Mouse (Mus musculus) lung, embryonic 16.5 days (tissue): Measurements from ENCODE around the gene Rit1. TPM values are rescaled to one million over a fixed set of nuclear protein-coding genes. Genes with fewer than 3 reads are reported as not detected.

Experiments used
- ATAC-seq: fragments of 200-750 bp; cut with Nextera tagmentation; 2 replicates; pipeline ENCODE4 v1.8.0; 2017; ENCODE audit warnings: low read depth, mild to moderate bottlenecking, moderate library complexity
- H3K27ac ChIP-seq: fragments of 300-500 bp; sonication (generic); 2 replicates; pipeline ENCODE4 v1.5.1; 2014; ENCODE audit warnings: mild to moderate bottlenecking, control low read depth, low read length
- H3K27me3 ChIP-seq: fragments of 300-500 bp; sonication (generic); 2 replicates; pipeline ENCODE4 v1.6.1; 2014; ENCODE audit warnings: low read depth, low read length, mixed read lengths; ENCODE audit not compliant: control insufficient read depth, insufficient read depth
- H3K36me3 ChIP-seq: fragments of 300-500 bp; sonication (generic); 2 replicates; pipeline ENCODE4 v1.6.1; 2014; ENCODE audit warnings: low read length; ENCODE audit not compliant: control insufficient read depth, insufficient read depth
- H3K4me1 ChIP-seq: fragments of 300-500 bp; sonication (generic); replicated peaks from 2 replicates; pipeline ENCODE4 v1.6.1; 2014; ENCODE audit warnings: low read length, mixed read lengths; ENCODE audit not compliant: control insufficient read depth, insufficient read depth
- H3K4me2 ChIP-seq: fragments of 300-500 bp; sonication (generic); 2 replicates; pipeline ENCODE4 v1.6.1; 2014; ENCODE audit warnings: low read depth, low read length, control low read depth
- H3K4me3 ChIP-seq: fragments of 300-500 bp; sonication (generic); 2 replicates; pipeline ENCODE4 v1.5.1; 2014; ENCODE audit warnings: mild to moderate bottlenecking, low read length, control low read depth
- H3K9ac ChIP-seq: fragments of 300-500 bp; sonication (generic); 2 replicates; pipeline ENCODE4 v1.6.1; 2014; ENCODE audit warnings: low read length, control low read depth
- H3K9me3 ChIP-seq: fragments of 300-500 bp; sonication (generic); 2 replicates; pipeline ENCODE4 v1.6.1; 2016; ENCODE audit warnings: low read length; ENCODE audit not compliant: control insufficient read depth
- WGBS: fragments of 180-500 bp; shearing (Covaris S2); extraction: QIAGEN DNeasy Blood & Tissue Kit; methylation state at CpG from one replicate; pipeline ENCODE4 v1.1.7; 2014; 5-methylcytosine and 5-hydroxymethylcytosine counted together
- polyA plus RNA-seq: library from polyadenylated mRNA; unstranded; fragments of >200 nt; fragmentation: Nextera tagmentation; extraction: Ambion mirVana; gene quantifications from 2 replicates; pipeline ENCODE4 v1.2.1, GENCODE M21; 2015

The Rit1 gene
- polyA plus RNA-seq, 1 experiment from 2014 or later, result 58.9 TPM

DNA sequence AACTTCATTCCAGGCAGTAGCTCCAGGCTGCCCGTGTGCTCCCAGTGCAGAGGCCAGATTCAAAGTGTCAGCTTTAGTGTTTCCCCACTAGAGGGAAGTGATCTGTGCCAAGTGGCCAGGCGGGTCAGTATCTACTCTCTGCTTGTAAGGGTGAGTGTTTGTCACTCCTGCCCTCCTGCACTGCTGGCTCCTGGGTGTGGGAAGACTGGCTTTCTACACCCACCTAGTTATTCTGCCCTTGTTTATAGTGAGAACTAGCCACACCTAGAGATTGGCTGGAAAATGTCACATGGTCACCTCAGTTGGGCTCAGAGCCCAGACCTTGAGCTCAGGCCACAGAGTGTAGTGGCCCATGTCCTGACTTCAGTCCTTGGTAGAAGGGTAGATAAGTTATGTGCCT, 2.5 kb downstream of the Rit1 start:
- H3K4me1 ChIP-seq, result peaks cover 17% of the 10 kb centered on the region
- no peaks in the 10 kb centered on the region for H3K27me3 ChIP-seq
- peak; percentile 68 for ATAC-seq
- 0 out of 2 replicates have a peak, but pooled peaks cover 3% of the 10 kb centered on the region for H3K9me3 ChIP-seq
- H3K36me3 ChIP-seq, result peaks cover 20% of the 10 kb centered on the region
- no peak overlapping the region for H3K4me3 ChIP-seq
- WGBS, result 51% methylated on average over 2 of the region's 2 CpGs
- H3K4me2 ChIP-seq, result no peak overlapping the region; the same call in 1 of the 2 replicates
- H3K27ac ChIP-seq, result peak overlapping the region; percentile 49; the same call in 1 of the 2 replicates
- no peak overlapping the region; the same call in 1 of the 2 replicates for H3K9ac ChIP-seq

DNA sequence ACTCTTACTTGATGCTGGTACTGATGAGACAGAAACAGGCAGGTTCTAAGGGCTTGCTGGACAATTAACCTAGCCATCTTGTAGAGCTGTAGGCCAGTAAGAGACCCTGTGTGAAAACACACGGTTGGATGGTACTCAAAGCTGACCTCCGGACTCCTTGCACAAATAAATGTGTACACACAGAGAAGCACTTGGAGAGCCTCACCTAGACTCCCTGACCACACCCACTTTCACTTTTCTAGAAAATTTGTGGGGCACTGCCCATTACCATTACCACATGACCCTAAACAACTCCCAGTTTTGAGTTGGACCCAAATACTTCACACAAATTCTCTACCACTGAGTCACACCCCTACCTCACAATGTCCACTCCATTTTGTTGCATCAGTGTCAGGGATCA, 19.9 kb downstream of the Rit1 start:
- Histone ChIP-seq H3K4me2 (no peak overlapping the region), H3K9me3 (no peaks in the 10 kb centered on the region), H3K4me3 (no peak overlapping the region), H3K4me1 (no peaks in the 10 kb centered on the region), H3K27me3 (no peaks in the 10 kb centered on the region), H3K27ac (no peak overlapping the region), H3K9ac (no peak overlapping the region), H3K36me3 (no peaks in the 10 kb centered on the region)
- ATAC-seq, result peak; percentile 38; the same call in 1 of the 2 replicates
- WGBS, result 53% methylated on average over 2 of the region's 2 CpGs

DNA sequence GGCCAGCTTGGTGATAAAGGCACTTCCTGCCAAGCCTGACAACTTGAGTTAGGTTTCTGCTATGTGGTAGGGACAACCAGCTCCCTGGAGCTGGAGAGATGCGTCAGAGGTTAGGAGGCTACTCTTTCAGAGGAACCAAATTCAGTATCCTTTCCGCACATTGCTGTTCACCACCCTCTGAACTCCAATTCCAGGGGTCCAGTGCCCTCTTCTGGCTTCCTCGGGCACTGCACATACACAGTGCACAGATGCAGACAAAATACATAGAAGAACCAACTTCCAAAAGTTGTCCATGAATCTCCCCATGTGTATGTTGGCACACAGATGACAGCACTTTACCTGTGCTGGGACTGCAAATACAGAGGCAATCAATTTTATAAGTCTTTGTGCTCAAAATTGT, 22.0 kb downstream of the Rit1 start:
- Histone ChIP-seq H3K36me3 (no peaks in the 10 kb centered on the region), H3K4me2 (no peak overlapping the region), H3K4me3 (no peak overlapping the region), H3K9me3 (no peaks in the 10 kb centered on the region), H3K4me1 (no peaks in the 10 kb centered on the region), H3K9ac (no peak overlapping the region), H3K27ac (no peak overlapping the region), H3K27me3 (no peaks in the 10 kb centered on the region)
- 34% methylated on average over 3 of the region's 3 CpGs for WGBS
- no peak for ATAC-seq

DNA sequence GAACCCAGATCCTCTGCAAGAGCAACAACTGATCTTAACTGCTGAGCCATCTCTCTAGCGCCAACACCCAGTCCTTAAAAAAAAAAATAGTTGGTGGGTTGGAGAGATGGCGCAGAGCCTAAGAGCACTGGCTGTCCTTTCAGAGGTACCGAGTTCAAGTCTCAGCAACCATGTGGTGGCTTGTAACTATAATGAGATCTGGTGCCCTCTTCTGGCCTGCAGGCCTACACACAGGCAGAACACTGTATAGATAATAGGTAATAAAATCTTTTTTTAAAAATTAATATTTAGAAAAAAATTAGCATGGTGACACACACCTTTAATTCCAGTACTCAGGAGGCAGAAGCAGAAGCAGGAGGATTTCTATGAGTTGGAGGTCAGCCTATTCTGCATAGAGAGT, 23.5 kb downstream of the Rit1 start:
- 94% methylated on average over 3 of the region's 3 CpGs for WGBS
- H3K4me2 ChIP-seq, result no peak overlapping the region
- no peaks in the 10 kb centered on the region for H3K9me3 ChIP-seq
- no peak overlapping the region for H3K27ac ChIP-seq
- H3K27me3 ChIP-seq, result no peaks in the 10 kb centered on the region
- no peak overlapping the region for H3K9ac ChIP-seq
- no peaks in the 10 kb centered on the region for H3K36me3 ChIP-seq
- no peak overlapping the region for H3K4me3 ChIP-seq
- no peak for ATAC-seq
- no peaks in the 10 kb centered on the region for H3K4me1 ChIP-seq

DNA sequence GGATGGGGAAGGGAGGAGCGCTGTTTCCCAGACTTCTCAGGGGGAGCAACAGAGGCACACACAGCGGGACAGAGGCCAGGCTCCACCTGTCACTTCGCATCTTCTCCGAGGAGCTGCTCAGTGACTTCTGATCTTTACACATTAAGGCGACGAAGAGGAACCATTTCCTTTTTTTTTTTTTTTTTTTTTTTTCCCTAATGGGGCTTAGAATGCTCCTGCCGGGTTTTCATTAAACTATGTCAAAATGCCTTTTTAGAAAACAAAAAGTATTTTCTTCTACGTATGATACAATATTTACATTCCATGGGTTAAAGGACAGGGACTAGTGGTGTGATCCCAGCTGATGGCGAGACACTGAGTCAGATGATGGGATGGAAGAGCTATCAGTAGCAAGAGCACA, 28.9 kb downstream of the Rit1 start:
- no peaks in the 10 kb centered on the region for H3K27me3 ChIP-seq
- peaks cover 9% of the 10 kb centered on the region for H3K36me3 ChIP-seq
- no peak overlapping the region for H3K27ac ChIP-seq
- no peak overlapping the region for H3K4me2 ChIP-seq
- peaks cover 6% of the 10 kb centered on the region for H3K9me3 ChIP-seq
- no peaks in the 10 kb centered on the region for H3K4me1 ChIP-seq
- H3K4me3 ChIP-seq, result no peak overlapping the region
- no peak for ATAC-seq
- 80% methylated on average over 9 of the region's 9 CpGs for WGBS
- no peak overlapping the region for H3K9ac ChIP-seq

DNA sequence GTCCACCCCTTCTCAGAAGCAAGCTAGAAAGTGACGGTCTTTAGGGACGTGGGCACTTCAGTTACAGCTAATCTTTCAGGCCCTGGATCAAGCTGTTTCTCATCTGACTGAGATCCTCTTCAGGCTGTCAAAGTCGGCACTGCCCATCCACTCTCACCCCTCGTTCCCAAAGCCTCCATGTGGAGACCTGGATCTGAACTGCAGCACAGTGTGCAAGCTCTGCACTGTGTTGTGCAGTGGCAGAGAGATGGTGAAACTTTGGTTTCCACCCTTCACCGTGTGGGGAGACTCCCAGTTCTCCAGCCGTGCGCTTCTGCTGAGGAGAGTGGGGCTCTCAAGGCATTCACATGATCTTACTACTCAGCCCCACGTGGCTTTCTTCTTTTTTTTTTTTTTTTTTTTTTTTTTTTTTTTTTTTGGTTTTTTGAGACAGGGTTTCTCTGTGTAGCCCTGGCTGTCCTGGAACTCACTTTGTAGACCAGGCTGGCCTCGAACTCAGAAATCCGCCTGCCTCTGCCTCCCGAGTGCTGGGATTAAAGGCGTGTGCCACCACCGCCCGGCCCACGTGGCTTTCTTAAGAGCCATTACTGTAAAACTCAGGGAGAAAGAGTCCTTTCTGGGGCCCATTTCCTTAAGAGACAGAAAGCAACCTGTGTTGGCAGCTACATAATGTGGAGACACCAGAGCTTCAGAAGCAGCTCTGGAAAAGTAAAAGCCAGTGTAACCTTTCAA, 29.7 kb downstream of the Rit1 start:
- Histone ChIP-seq H3K36me3 (peaks cover 9% of the 10 kb centered on the region), H3K27me3 (no peaks in the 10 kb centered on the region), H3K4me3 (no peak overlapping the region), H3K9ac (no peak overlapping the region), H3K4me2 (no peak overlapping the region), H3K27ac (no peak overlapping the region), H3K9me3 (peaks cover 6% of the 10 kb centered on the region), H3K4me1 (no peaks in the 10 kb centered on the region)
- 83% methylated on average over 14 of the region's 15 CpGs for WGBS
- ATAC-seq, result no peak

DNA sequence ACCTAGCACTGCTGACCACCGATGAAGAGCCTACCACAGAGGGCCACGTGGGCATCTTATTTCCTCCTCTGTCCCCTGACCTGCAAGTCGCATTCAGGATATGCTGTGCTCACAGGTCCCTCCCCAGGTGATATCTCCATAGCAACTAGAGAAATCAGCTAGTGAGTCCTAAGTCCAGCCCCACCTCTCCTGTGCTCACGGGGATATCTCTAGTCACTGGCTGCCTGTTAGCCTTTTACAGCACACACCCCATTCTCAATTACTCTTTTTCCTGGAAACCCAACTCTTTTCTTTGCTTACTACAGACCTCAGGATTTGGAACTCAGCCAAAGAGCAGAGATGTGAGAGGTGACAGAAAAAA, 30.2 kb downstream of the Rit1 start:
- Histone ChIP-seq H3K4me2 (no peak overlapping the region), H3K36me3 (peaks cover 9% of the 10 kb centered on the region), H3K4me3 (no peak overlapping the region), H3K9me3 (peaks cover 6% of the 10 kb centered on the region), H3K9ac (no peak overlapping the region), H3K27ac (no peak overlapping the region), H3K4me1 (no peaks in the 10 kb centered on the region), H3K27me3 (no peaks in the 10 kb centered on the region)
- 66% methylated on average over 4 of the region's 4 CpGs for WGBS
- peak; percentile 41 for ATAC-seq

DNA sequence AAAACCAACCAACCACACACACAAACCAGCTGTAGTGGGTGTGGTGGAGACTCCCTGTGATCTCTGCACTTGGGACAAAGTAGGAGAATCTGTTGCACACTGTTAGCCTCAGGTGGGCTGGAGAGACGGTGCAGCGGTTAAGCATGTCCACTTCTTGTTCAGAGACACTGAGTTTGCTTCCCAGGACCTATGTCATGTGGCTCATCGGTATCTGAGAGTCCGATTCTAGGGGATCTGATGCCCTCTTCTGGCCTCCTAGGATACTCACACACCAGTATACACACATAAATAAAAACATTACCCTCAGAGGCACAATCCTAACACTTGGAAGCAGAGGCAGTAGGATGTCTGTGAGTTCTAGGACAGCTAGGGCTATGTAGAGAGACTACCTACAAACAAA, 37.6 kb downstream of the Rit1 start:
- H3K36me3 ChIP-seq, result no peaks in the 10 kb centered on the region
- no peak overlapping the region for H3K4me3 ChIP-seq
- no peak overlapping the region for H3K9ac ChIP-seq
- H3K9me3 ChIP-seq, result no peaks in the 10 kb centered on the region
- 60% methylated on average over 4 of the region's 4 CpGs for WGBS
- peaks cover 13% of the 10 kb centered on the region for H3K4me1 ChIP-seq
- H3K4me2 ChIP-seq, result no peak overlapping the region
- no peaks in the 10 kb centered on the region for H3K27me3 ChIP-seq
- no peak overlapping the region for H3K27ac ChIP-seq
- no peak for ATAC-seq

DNA sequence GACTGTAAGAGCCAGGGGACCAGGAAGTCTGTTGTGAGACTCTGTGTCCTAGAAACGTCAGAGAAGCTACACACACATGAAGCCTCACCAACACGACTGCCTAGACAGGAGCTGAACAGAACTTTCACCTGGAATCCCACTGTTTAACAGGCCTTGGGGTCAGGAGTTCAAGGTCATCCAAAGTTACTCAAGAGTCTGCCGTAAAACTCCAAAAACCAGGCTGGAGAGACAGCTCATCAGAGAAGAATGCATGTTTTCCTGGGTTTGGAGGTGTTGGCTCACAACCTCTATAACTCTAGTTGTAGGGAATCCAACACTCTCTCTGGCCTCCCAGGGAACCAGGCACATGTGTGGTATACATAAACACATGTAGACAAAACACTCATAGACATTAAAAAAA, 38.9 kb downstream of the Rit1 start:
- no peak overlapping the region for H3K4me2 ChIP-seq
- H3K27ac ChIP-seq, result no peak overlapping the region
- ATAC-seq, result no peak
- peaks cover 13% of the 10 kb centered on the region for H3K4me1 ChIP-seq
- H3K36me3 ChIP-seq, result no peaks in the 10 kb centered on the region
- no peak overlapping the region for H3K4me3 ChIP-seq
- no peaks in the 10 kb centered on the region for H3K27me3 ChIP-seq
- no peaks in the 10 kb centered on the region for H3K9me3 ChIP-seq
- 42% methylated on average over 3 of the region's 3 CpGs for WGBS
- no peak overlapping the region for H3K9ac ChIP-seq

DNA sequence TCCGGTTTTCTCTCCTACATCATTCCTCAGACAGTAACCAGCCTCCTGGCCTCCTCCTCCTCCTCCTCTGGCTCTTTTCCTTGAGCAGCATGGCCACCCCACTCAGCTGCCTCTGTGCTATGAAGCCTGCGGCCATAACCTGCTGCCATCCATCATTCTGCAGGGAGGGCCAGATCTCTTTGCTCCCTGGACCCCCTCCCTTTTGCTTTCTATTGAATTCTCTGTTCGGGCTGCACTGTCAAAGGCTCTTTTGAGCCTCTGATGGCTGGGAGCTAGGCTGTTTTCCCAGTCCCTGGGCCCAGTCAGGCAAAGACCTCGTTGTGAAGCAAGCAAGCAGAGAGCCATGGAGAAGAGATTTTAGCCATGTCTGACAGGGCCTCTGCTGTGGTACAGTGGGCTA, 39.6 kb downstream of the Rit1 start:
- WGBS, result 50% methylated on average over 4 of the region's 4 CpGs

More for the DNA sequence above, 39.6 kb downstream of the Rit1 start:
- Histone ChIP-seq H3K9ac (no peak overlapping the region), H3K27ac (no peak overlapping the region), H3K4me3 (no peak overlapping the region), H3K4me1 (peaks cover 13% of the 10 kb centered on the region), H3K36me3 (no peaks in the 10 kb centered on the region), H3K4me2 (no peak overlapping the region), H3K9me3 (no peaks in the 10 kb centered on the region), H3K27me3 (no peaks in the 10 kb centered on the region)
- no peak for ATAC-seq
